Mouse (Mus musculus) bone marrow, adult 2 months (tissue): Measurements from ENCODE around the gene Sord. TPM values are rescaled to one million over a fixed set of nuclear protein-coding genes. Genes with fewer than 3 reads are reported as not detected.

Source experiments
- H3K27ac ChIP-seq: fragments of 200-500 bp; 2 replicates; pipeline ENCODE4 v1.5.1; 2012; ENCODE audit warnings: low read depth, mild to moderate bottlenecking, control low read depth, inconsistent platforms, low read length; ENCODE audit not compliant: control insufficient read depth, poor library complexity, insufficient read depth
- H3K4me1 ChIP-seq: fragments of 200-500 bp; 2 replicates; pipeline ENCODE4 v1.6.1; 2011; ENCODE audit warnings: low read length; ENCODE audit not compliant: control insufficient read depth, insufficient read depth
- H3K4me3 ChIP-seq: fragments of 200-500 bp; replicated peaks from 2 replicates; pipeline ENCODE3; 2011; ENCODE audit warnings: mild to moderate bottlenecking, low read depth, low read length, control low read depth; ENCODE audit not compliant: control insufficient read depth
- CTCF ChIP-seq: fragments of 200-500 bp; IDR thresholded peaks from 2 replicates; pipeline ENCODE4 v1.5.1; 2011; ENCODE audit warnings: low read length, control low read depth; ENCODE audit not compliant: control insufficient read depth, insufficient read depth
- POLR2A ChIP-seq: fragments of 200-500 bp; IDR thresholded peaks from 2 replicates; pipeline ENCODE4 v1.6.1; 2011; ENCODE audit warnings: low read depth, mild to moderate bottlenecking, control low read depth, low read length, borderline replicate concordance; ENCODE audit not compliant: control insufficient read depth
- WGBS: fragments of 180-500 bp; shearing (Covaris S2); methylation state at CpG from one replicate; pipeline ENCODE4 v1.1.7; 2018; 5-methylcytosine and 5-hydroxymethylcytosine counted together
- polyA plus RNA-seq: library from polyadenylated mRNA; stranded (reverse); fragments of >200 nt; gene quantifications from 2 replicates; pipeline ENCODE4 v1.2.4, GENCODE M21; 2011; ENCODE audit warnings: low replicate concordance; ENCODE audit not compliant: missing spikeins, insufficient read depth, insufficient read length

Sord gene
- polyA plus RNA-seq, 1 experiment, result 72.6 TPM

GRCm38 (mm10) chr2:122301921-122302573 is 67.5 kb downstream of the Sord start:
- Histone ChIP-seq H3K4me1 (peaks cover 5% of the 10 kb centered on the region), H3K27ac (no peak overlapping the region), H3K4me3 (no peak overlapping the region)
- TF ChIP-seq POLR2A (no peak), CTCF (no peak)
- WGBS, result 13% methylated on average over 23 of the region's 23 CpGs

GRCm38 (mm10) chr2:122302574-122303241 is 68.2 kb downstream of the Sord start:
- WGBS, result 9% methylated on average over 9 of the region's 9 CpGs
- no peak overlapping the region for H3K27ac ChIP-seq
- peaks cover 5% of the 10 kb centered on the region for H3K4me1 ChIP-seq
- no peak for TF ChIP-seq POLR2A
- TF ChIP-seq CTCF, result peak; percentile 86
- no peak overlapping the region for H3K4me3 ChIP-seq

GRCm38 (mm10) chr2:122304544-122304943 is 70.0 kb downstream of the Sord start:
- 85% methylated on average over 6 of the region's 6 CpGs for WGBS

GRCm38 (mm10) chr2:122305097-122305892 is 70.7 kb downstream of the Sord start:
- H3K4me1 ChIP-seq, result peaks cover 5% of the 10 kb centered on the region
- 79% methylated on average over 16 of the region's 16 CpGs for WGBS
- TF ChIP-seq POLR2A (no peak), CTCF (no peak)
- no peak overlapping the region for H3K27ac ChIP-seq
- no peak overlapping the region for H3K4me3 ChIP-seq

More at GRCm38 (mm10) chr2:122304544-122304943, 70.0 kb downstream of the Sord start:
- Histone ChIP-seq H3K27ac (no peak overlapping the region), H3K4me1 (peaks cover 5% of the 10 kb centered on the region), H3K4me3 (no peak overlapping the region)
- TF ChIP-seq CTCF (no peak), POLR2A (no peak)

GRCm38 (mm10) chr2:122306184-122306583 is 71.6 kb downstream of the Sord start:
- H3K4me3 ChIP-seq, result no peak overlapping the region
- TF ChIP-seq CTCF (no peak), POLR2A (no peak)
- 0% methylated on average over 4 of the region's 4 CpGs for WGBS
- H3K27ac ChIP-seq, result no peak overlapping the region
- H3K4me1 ChIP-seq, result peaks cover 2% of the 10 kb centered on the region

GRCm38 (mm10) chr2:122309647-122310046 is 75.1 kb downstream of the Sord start:
- Histone ChIP-seq H3K4me1 (no peaks in the 10 kb centered on the region), H3K27ac (no peak overlapping the region), H3K4me3 (no peak overlapping the region)
- TF ChIP-seq CTCF (no peak), POLR2A (no peak)
- 33% methylated on average over 3 of the region's 3 CpGs for WGBS

GRCm38 (mm10) chr2:122311561-122311960 is 77.0 kb downstream of the Sord start:
- Histone ChIP-seq H3K4me3 (no peak overlapping the region), H3K4me1 (no peaks in the 10 kb centered on the region), H3K27ac (no peak overlapping the region)
- 66% methylated on average over 2 of the region's 2 CpGs for WGBS
- TF ChIP-seq POLR2A (no peak), CTCF (no peak)
